Mouse (Mus musculus) heart, postnatal 14 days (tissue): ENCODE results near the gene Srpk3. TPM values are rescaled to one million over a fixed set of nuclear protein-coding genes. Genes with fewer than 3 reads are reported as not detected.
"Not testable (repeated sequence)": the region's sequence is repeated elsewhere in the genome, so short reads cannot be mapped to it uniquely, and the experiment has no call there.

Experiments
- DNase-seq, 2 experiments: peaks; one replicate each; pipeline ENCODE4 v3.0.0; 2021 to 2022
- intact Hi-C: fragments of 180-260 bp; cut with DNase I; formaldehyde crosslinking; loops from one replicate; pipeline ENCODE4 v1.15.1; 2025
- long read RNA-seq, 2 experiments: library from polyadenylated mRNA; stranded (forward); transcript quantifications; one replicate each; pipeline ENCODE4 v2.0.0; 2021
- total RNA-seq, 2 experiments: library from RNA; stranded (reverse); gene quantifications; 2 replicates each; pipeline ENCODE4 v1.2.3; 2021

Srpk3 gene
- 10 to 100 TPM; 23.9 to 29.3 TPM for total RNA-seq
- long read RNA-seq, experiment 1, transcript Srpk3-201 (15 exons, 1,981 nt) = major isoform, 62 of 115 reads
- long read RNA-seq, experiment 1, partial matches to known transcripts = 7 of 115 reads
- long read RNA-seq, experiment 1, other reads (novel, unspliced or antisense) = 46 of 115 reads
- long read RNA-seq, experiment 2, transcript Srpk3-201 (15 exons, 1,981 nt) = major isoform, 44 of 78 reads
- long read RNA-seq, experiment 2, partial matches to known transcripts = 4 of 78 reads
- long read RNA-seq, experiment 2, other reads (novel, unspliced or antisense) = 30 of 78 reads

DNA sequence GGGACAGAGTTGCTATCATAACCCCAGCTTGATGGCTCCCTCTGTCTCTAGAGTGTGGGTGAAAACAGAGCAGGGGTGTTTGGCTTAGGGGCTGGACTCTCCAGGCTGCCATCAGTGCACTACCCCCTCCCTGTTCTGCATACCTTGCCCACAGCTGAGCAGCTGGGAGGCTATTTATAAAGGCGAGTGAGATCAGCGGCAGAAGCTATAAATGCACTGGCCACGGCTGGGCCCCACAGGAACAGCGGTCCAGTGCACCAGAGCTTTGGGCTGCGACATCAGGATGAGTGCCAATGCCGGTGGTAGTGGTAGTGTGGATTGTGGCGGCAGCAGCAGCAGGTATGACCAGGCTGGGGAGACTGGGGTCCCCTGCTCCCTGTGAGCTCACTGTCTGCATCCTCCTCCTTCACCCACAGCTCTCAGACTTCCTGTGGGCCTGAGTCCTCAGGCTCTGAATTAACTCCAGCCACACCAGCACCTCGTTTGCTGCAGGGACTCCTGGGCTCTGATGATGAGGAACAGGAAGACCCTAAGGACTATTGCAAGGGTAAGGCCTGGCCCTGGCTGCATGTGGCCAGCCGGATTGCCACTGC, at the start of gene Srpk3:
Gene Srpk3 (plus strand): TSS at position 238 of the 593 bp plus-strand sequence.
- intact Hi-C loops = no loop called here
- peak; percentile 37 to 55 for DNase-seq

DNA sequence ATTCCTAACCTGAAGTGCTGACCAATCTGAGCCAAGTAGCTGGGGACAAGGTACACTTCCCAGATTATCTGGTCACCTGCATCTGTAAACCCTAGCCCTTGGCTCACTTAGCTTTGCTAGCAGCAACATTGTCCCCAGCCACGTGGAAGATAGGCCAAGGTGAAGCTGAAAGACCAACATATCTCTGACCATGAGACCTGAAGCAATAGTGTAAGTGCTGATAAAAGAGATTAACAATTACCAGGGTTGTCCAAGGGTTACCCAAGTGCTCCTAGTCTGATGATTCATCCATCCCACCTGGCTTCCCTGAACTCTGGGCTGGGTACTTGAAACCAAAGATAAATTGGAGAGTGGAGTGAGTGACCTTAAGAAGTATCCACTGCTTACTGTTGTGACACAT, 43.3 kb upstream of the Srpk3 start:
- no peak for DNase-seq
- intact Hi-C loops = no loop called here

DNA sequence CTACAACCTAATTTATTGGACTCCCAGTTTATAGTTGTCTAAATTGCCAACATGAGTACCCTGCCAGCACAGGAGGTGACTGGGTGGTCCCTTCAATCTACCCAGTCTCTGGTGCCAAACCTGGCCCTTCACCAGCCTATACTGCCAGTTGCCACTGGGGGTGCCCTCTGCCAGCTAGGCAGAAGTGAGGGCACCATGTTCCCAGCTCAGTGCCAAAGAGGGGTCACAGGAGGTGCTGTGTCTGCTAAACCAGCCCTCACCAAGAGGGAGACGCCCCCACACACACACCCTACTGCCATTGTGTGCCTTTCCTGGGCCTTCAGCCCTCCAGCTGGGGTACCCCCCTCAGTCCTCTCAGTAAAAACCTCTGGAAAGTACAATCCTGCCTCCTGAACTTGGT, 36.0 kb upstream of the Srpk3 start:
- no peak for DNase-seq
- intact Hi-C loops = no loop called here

DNA sequence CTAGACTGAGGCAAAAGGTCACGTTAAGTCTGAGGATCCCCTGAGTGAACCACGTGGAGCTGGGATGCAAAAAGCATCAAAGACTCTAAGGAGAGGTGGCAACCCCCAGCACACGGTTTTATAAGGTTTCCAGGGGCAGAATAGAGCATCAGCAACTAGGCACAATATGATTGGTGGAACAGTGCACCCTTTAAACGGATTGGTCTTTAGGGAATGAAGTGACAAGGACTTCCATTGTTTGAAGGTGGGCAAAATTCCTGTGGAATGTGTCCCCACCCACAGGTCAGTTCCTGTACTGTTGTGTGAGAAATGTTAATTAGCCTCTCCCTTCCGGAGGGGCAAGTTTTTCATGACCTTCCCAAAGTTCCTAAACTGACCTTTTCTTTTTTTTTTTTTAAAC, 35.1 kb upstream of the Srpk3 start:
- intact Hi-C loops = no loop called here
- no peak for DNase-seq

DNA sequence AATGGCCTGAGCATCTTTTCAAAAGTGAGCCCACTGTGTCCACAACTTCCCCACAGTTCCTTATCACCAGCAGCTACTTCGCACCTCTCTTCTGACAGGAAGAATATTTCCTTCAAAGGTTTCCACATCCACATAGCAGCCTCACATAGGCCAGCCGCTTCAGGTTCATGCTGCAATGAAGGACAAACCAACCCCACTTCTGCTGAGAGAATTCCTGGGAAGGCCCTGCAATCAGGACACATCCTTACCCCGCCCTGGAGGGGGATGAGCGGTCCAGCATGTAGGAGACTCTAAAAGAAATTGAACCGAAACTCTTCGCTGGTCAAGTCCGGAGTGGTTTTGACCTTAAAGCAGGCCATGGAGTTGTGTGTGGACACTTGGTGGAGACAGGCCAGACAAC, 34.4 kb upstream of the Srpk3 start:
- DNase-seq, intact Hi-C loops: not testable (repeated sequence)

DNA sequence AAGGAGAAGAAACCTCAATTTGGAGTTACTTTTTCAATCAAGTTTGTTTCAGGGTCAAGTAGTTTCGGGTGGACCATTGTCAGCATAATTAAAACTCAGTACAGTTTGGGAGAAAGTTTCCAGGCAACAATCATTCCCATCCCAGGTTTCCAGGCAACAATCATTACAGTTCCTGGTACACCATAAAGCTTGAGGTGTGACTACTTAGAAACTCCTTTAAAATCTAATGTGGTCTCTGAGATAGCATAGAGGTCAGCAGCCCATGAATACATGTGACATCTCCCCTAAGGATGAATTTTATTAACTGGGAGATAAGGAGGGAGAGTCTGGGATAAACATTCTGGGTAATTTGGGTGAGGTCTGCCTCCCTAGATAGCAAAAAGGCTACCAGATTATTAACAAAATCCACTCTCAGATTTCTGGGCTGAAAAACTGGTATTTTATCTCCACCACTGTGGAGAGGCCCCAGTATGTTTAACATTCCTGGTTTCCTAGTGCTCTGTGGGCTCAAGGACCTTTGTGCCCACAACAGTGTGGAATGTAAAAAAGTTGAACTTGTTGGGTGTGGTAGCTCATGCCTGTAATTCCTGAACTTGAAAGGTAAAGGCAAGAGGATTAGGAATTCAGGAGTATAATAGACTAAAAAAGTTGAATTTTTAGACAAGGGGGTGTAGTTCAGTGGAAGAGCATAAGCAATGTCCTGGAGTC, 29.3 kb upstream of the Srpk3 start:
- DNase-seq = no peak

DNA sequence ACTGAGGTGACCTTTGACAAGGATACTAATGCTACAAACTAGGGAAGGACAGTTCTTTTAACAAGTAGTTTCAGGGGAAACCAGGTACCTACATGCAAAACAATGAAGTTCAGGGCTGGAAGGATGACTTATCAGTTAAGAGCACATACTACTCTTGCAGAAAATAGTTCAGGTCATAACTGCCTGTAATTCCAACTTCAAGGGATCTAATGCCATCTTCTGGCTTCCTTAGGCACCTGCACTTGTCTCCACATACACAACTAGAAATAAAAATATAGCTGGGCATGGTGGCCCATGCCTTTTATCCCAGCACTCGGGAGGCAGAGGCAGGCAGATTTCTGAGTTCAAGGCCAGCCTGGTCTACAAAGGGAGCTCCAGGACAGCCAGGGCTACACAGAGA, 25.2 kb upstream of the Srpk3 start:
- DNase-seq = no peak
- intact Hi-C loops = no loop called here

More for the DNA sequence above, 29.3 kb upstream of the Srpk3 start:
- intact Hi-C loops = no loop called here

DNA sequence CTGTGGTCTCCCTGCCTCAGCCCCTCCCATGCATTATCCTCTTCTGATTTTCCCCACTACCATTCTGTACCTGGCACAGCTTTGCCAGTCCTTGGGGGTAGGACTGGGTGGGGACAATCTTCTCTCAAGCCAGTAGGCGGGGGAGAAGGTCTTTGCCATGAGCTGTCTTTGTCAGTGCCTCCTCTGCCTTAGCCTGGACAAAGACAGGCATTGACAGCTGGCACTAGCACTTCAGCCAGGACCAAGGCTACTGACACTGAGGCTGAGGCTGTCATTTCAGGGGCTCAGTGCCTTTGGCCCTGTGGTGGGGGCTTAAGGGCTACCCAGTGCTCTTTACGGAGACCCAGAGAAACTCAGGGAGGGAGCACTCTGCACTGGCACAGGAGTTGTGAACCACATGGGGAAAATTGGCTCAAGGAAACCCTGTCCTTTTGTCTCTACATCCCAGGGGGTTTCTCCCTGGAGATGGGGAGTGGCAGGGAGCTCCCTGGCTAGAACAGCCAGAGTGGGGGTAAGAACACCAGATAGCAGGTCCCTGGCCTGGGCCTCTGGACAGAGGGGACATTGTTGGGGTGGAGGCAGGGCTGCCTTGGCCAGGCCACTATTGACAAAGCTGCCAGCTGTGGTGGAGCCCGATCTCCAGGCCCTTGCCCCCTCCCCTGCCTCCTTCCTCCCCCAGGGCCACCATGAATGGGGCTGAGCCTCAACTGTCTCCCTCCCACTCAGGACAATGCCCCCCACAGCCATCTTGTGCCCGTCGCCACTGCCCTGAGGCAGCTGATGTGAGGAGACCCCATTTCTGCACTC, 17.7 kb upstream of the Srpk3 start, which contains the start of gene Plxnb3:
Gene Plxnb3 (plus strand): TSS at position 757 of the 807 bp plus-strand sequence.
- no peak for DNase-seq
- intact Hi-C loops = no loop called here

DNA sequence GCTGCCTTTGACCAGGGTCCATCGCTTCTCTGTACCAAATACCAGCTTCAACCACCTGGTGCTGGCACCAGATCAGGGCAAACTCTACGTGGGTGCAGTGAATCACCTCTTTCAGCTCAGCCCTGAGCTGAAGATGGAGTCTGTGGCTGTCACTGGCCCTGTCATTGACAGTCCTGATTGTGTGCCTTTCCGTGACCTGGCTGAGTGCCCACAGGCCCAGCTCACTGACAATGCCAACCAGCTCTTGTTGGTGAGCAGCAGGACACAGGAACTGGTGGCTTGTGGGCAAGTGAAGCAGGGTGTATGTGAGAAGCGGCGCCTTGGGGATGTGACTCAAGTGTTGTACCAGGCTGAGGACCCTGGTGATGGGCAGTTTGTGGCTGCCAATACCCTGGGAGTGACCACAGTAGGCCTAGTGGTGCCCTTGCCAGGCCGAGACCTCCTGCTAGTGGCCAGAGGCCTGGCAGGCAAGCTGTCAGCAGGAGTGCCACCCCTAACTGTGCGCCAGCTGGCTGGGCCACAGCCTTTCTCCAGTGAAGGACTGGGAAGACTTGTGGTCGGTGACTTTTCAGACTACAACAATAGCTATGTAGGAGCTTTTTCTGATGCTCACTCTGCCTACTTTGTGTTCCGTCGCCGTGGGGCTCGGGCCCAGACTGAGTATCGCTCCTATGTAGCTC, 15.5 kb upstream of the Srpk3 start:
- no peak for DNase-seq
- intact Hi-C loops = no loop called here

DNA sequence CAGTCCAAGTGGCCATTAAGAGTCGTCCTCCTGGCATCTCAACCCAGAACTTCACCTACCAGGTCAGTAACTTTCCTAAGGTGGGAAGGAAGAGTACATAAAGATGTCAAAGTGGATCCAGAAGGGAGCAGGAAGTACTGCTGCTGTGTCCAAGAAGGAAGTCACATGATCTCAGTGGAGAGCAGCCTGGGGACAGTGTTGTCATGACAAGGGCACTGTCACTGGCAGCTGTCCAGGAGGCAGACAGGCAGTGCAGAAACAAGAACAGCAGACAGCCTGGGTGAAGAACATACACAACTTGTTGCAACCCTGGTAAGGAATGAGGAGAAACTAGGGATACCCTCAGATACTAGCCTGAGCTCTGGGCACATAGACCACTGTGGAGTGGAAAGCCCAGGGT, 8.9 kb upstream of the Srpk3 start:
- peak; percentile 67 for DNase-seq
- intact Hi-C loops = no loop called here

DNA sequence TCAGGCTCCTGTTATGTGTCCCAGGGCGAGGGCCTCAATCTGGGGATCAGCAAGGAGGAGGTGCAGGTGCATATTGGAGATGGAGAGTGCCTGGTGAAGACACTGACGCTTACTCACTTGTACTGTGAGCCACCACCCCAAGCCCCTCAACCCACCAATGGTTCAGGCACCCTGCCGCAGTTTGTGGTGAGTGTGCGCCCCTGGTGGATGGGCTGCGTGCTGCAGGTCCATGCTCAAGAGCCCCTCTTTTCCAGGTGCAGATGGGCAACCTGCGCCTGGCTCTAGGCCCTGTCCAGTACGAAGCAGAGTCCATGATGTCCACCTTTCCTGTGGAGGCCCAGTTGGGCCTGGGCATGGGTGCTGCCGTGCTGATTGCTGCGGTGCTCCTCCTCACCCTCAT, 6.9 kb upstream of the Srpk3 start:
- peak; percentile 15 to 33 for DNase-seq
- intact Hi-C loops = no loop called here

DNA sequence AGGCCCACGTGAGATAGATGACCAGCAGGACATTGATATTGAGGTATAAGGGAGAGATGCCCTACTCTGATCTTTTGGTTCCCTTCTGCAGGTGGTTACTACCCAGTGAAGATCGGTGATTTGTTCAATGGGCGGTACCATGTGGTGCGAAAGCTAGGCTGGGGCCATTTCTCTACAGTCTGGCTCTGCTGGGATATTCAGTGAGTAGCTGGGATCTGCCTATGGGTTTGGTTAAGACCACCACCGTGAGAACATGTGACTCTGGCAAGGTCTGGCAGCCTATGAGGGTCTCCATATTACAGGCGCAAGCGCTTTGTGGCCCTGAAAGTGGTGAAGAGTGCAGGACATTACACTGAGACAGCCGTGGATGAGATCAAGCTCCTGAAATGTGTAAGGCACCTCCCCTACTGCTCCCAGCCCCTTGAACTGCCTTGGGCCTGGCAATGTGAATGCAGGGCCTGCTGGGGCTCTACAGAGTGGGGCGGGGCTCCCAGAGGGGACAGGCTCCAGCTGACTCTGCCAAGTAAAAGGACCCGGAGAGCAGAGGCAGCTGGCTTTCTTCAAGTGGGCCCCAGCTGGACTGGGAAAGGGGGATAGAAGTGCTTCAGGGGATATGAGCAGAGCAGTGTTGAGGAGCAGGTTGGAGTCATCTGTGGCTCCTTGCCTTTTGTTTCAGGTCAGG, 738 bp downstream of the Srpk3 start:
- DNase-seq = peak; percentile 27 to 50
- intact Hi-C loops = no loop called here

DNA sequence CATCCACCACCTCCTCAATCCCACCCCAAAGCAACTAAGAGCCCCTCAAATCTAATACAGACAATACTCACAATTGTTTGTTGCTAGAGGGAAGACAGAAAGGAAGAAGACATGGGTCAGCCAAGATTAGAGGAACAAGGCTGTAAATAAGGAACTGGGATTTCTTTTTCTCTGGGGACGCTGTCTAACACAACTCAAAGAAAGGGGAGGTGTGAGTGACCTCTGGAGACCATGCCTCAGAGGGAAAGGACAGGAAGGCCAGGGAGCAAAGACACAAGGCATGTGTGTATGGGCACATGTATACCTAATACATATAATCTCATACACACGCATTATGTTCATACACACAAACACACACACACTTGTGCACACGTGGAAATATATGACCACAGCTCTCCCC, 8.0 kb downstream of the Srpk3 start:
- DNase-seq = no peak
- intact Hi-C loops = loop anchor here (5.0 kb wide), 1 partner anchor 110 kb away; the partner anchor contains the start of gene Slc6a8

DNA sequence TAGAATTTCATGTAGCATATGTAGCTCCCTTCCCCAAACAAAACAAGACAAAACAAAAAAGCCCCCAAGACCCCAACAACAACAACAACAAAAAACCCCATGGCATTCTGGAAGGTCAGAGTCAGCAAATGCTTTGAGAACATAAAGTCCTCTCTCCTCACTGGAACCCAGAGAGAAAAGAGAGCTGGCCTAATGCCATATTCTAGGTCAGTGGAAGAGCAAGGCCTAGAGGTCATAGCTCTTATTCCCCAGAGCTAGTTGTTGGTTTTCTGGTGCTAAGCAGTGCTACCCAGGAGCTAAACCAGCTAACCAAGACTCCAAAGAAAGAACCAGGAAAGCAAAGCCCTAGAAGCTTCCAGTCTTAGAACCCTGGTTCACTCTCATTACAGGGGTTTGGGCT, 11.5 kb downstream of the Srpk3 start:
- no peak for DNase-seq
- intact Hi-C loops = loop anchor here (2.0 kb wide), 1 partner anchor 69 kb away; the partner anchor contains the start of genes Abcd1 and Bcap31

DNA sequence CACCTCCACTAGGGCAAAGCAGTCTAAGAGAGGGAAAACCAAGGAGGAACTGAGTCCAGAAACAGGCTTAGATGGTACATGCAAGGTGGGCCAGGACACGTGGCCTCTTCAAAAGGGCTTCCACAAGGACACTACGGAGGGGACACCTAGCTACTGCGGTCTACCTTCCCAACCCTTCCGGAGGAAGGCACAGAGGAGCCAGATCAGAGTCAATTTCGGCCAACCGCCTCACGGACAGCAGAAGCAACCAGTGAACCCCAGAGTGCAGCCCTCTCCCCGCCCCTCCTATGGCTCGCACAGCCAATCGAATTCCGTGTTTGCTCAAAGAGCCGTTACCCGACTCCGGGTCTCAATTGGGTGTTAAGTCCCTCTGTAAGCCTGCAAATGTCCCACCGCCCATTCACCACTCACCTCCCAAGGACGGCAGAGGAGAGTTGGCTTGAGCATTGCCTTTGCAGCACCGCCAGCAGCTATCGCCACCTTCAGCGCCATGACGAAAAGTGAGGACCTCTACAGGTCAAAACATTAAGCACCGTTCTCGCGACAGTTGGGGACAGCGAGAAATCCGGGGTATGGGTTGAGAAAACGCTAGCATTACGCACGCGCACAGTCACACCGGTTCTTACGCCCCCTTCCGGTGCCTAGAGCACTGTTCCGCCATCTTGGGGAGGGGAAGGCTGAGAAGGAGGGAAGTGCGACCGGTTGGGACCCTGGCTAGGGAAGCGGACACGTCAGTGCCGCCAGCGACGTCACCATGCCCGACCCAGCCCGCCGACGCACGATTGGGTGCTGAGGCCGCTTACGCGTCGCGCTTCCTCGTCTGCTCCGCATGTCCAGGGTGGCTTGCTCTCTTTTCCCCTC, 12.4 kb downstream of the Srpk3 start, which contains the start of the genes Idh3g and Ssr4:
Gene Idh3g (minus strand): TSS at position 534 of the 861 bp plus-strand sequence.
Gene Ssr4 (plus strand): TSS at position 665 of the 861 bp plus-strand sequence.
- intact Hi-C loops = loop anchor here (2.0 kb wide), 1 partner anchor 70 kb away; the partner anchor contains the start of genes Abcd1 and Bcap31
- DNase-seq = peak; percentile 89 to 92

DNA sequence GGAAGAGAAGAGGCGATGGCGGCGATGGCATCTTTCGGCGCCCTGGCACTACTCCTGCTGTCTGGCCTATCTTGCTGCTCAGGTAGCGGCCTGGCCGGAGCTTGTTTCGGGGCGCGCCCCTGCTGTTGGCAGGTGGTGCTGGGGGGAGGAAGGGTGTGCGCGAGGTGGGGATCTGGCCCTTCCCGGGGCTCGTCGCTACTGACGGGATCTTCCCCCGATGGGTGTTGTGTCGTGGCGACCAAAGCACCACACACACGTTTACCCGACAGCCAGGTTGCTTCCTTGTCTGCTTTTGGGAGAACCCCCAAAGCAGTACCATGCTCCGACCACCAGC, 13.0 kb downstream of the Srpk3 start:
- DNase-seq = no peak
- intact Hi-C loops = loop anchor here (2.0 kb wide), 1 partner anchor 70 kb away; the partner anchor contains the start of genes Abcd1 and Bcap31

DNA sequence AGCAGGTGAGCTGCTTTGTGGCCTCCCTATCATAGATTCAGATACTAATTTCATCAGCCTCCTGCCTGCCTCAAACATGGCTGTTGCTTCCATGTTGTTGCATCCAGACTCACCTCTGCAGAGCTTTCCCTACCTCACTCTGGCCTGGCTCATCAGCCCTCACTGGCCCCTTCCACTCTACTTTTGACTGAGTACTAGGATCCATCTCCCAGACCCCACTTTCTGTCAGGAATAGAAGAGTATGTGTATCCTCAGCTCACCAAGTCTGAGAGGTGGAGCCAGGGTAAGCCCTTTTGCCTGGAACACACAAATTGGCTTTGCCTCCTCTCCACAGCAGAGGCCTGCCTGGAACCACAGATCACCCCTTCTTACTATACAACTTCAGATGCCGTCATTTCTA, 14.3 kb downstream of the Srpk3 start:
- intact Hi-C loops = no loop called here
- no peak for DNase-seq

DNA sequence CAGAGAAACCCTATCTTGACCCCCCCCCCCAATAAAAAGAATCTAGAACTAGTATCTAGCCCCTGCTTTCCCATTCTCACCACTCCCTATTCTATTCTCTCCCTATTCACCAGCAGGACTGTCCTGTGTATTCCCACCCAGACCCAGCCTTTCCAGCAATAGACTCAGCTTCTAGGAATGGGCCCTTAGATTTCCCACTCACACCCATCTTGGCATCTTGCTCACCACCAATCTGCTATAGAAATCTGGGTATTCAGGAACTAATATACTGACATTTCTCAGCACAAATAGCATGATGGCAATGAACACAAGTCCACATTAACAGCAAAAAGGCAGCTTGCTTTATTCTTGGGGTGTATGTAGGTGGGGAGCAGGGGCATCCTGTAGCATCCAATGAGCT, 18.8 kb downstream of the Srpk3 start:
- intact Hi-C loops = loop anchor here (10.0 kb wide), 1 partner anchor 622 kb away; no protein-coding TSS in a partner anchor
- DNase-seq = no peak
